Mouse (Mus musculus) Patski (cell line): ENCODE measurements around the gene Ccser1. TPM values are rescaled to one million over a fixed set of nuclear protein-coding genes. Genes with fewer than 3 reads are reported as not detected.
A peak's percentile ranks its signal among the peaks of the same experiment; 100 is the strongest.

Experiments used
- ATAC-seq: fragments of 100-300 bp; one replicate; pipeline ENCODE4 v1.8.0; 2021
- CTCF ChIA-PET: fragments of 350-600 bp; sonication (Branson Sonifier 250); formaldehyde crosslinking; loops from one replicate; lab custom pipeline; 2022; ENCODE audit warnings: inconsistent platforms; lab: Charles Lee
- POLR2A ChIA-PET: fragments of 350-600 bp; sonication (Branson Sonifier 250); formaldehyde crosslinking; loops from one replicate; lab custom pipeline; 2022; ENCODE audit warnings: antibody characterized with exemption, inconsistent platforms; lab: Charles Lee
- DNase-seq: peaks from one replicate; pipeline ENCODE4 v3.0.0-alpha.2; 2011; ENCODE audit warnings: low read depth, low spot score
- H3K27me3 ChIP-seq: fragments of 371-371 bp; one replicate; pipeline ENCODE4 v1.5.1; 2021
- CTCF ChIP-seq: fragments of 100-300 bp; IDR thresholded peaks from one replicate; pipeline ENCODE4 v1.5.1; 2021
- in situ Hi-C: fragments of 300-500 bp; cut with MboI; formaldehyde crosslinking; loops from 3 replicates; pipeline ENCODE4 v1.11.1; 2018; ENCODE audit warnings: low pct_unique_long_range_greater_than_20kb, mixed read lengths
- polyA plus RNA-seq: library from polyadenylated mRNA; unstranded; gene quantifications from one replicate; pipeline ENCODE4 v1.2.3, GENCODE M21; 2021

Ccser1 gene
- polyA plus RNA-seq, 1 experiment from 2014 or later, result 1.6 TPM

- POLR2A ChIA-PET, result no interaction called here
- peak; percentile 47 for ATAC-seq
- in situ Hi-C loops, result no loop called here
- CTCF ChIA-PET, result interaction anchor here (1.2 kb wide), 1 partner anchor 30 kb away, joined by 3 read pairs; no protein-coding TSS in a partner anchor
- DNase-seq, result no peak
- TF ChIP-seq CTCF, result no peak
- peaks cover 20% of the 10 kb centered on the region for H3K27me3 ChIP-seq
Observed at GRCm38 (mm10) chr6:61179641-61179948, 529 bp upstream of the Ccser1 start.

GRCm38 (mm10) chr6:61180756-61181191, 650 bp downstream of the Ccser1 start:
- CTCF ChIA-PET, result interaction anchor here (1.2 kb wide), 1 partner anchor 29 kb away, joined by 3 read pairs; no protein-coding TSS in a partner anchor
- TF ChIP-seq CTCF, result no peak
- peak; percentile 26 for ATAC-seq
- in situ Hi-C loops, result no loop called here
- peaks cover 17% of the 10 kb centered on the region for H3K27me3 ChIP-seq
- DNase-seq, result no peak
- POLR2A ChIA-PET, result no interaction called here

- DNase-seq (no peak), ATAC-seq (no peak)
- ChIA-PET POLR2A (no interaction called here), CTCF (no interaction called here)
- in situ Hi-C loops, result no loop called here
- no peak for TF ChIP-seq CTCF
- no peaks in the 10 kb centered on the region for H3K27me3 ChIP-seq
Observed at GRCm38 (mm10) chr6:61189029-61189428, 8.9 kb downstream of the Ccser1 start.

GRCm38 (mm10) chr6:61191597-61192386, 11.7 kb downstream of the Ccser1 start:
- H3K27me3 ChIP-seq, result no peaks in the 10 kb centered on the region
- no peak for ATAC-seq
- TF ChIP-seq CTCF, result no peak
- in situ Hi-C loops, result no loop called here
- ChIA-PET POLR2A (no interaction called here), CTCF (no interaction called here)
- DNase-seq, result no peak

- CTCF ChIA-PET, result no interaction called here
- POLR2A ChIA-PET, result no interaction called here
- ATAC-seq, result no peak
Observed at GRCm38 (mm10) chr6:61203344-61203743, 23.2 kb downstream of the Ccser1 start.

GRCm38 (mm10) chr6:61206042-61206441, 25.9 kb downstream of the Ccser1 start:
- ChIA-PET CTCF (no interaction called here), POLR2A (no interaction called here)
- in situ Hi-C loops, result no loop called here
- ATAC-seq (no peak), DNase-seq (no peak)
- no peak for TF ChIP-seq CTCF
- no peaks in the 10 kb centered on the region for H3K27me3 ChIP-seq

More at GRCm38 (mm10) chr6:61203344-61203743, 23.2 kb downstream of the Ccser1 start:
- no peak for TF ChIP-seq CTCF
- no peak for DNase-seq
- in situ Hi-C loops, result no loop called here
- H3K27me3 ChIP-seq, result no peaks in the 10 kb centered on the region

GRCm38 (mm10) chr6:61206619-61207018, 26.5 kb downstream of the Ccser1 start:
- no peak for DNase-seq
- in situ Hi-C loops, result no loop called here
- POLR2A ChIA-PET, result no interaction called here
- CTCF ChIA-PET, result interaction anchor here (1.0 kb wide), 1 partner anchor 24 kb away, joined by 3 read pairs; no protein-coding TSS in a partner anchor
- ATAC-seq, result no peak
- H3K27me3 ChIP-seq, result no peaks in the 10 kb centered on the region
- no peak for TF ChIP-seq CTCF

- in situ Hi-C loops, result no loop called here
- ChIA-PET CTCF (interaction anchor here (1.2 to 1.8 kb wide), 3 partner anchors 10 to 30 kb away, joined by 3 to 4 read pairs (median 4); partner anchors contain the start of gene Ccser1), POLR2A (no interaction called here)
- no peak for TF ChIP-seq CTCF
- ATAC-seq (peak; percentile 99), DNase-seq (peak; percentile 35)
- H3K27me3 ChIP-seq, result no peaks in the 10 kb centered on the region
Observed at GRCm38 (mm10) chr6:61210061-61210737, 30.1 kb downstream of the Ccser1 start.

GRCm38 (mm10) chr6:61215705-61216104, 35.6 kb downstream of the Ccser1 start:
- DNase-seq (no peak), ATAC-seq (no peak)
- in situ Hi-C loops, result no loop called here
- no peak for TF ChIP-seq CTCF
- H3K27me3 ChIP-seq, result no peaks in the 10 kb centered on the region
- POLR2A ChIA-PET, result no interaction called here
- CTCF ChIA-PET, result no interaction called here

- no peak for TF ChIP-seq CTCF
- no peaks in the 10 kb centered on the region for H3K27me3 ChIP-seq
- in situ Hi-C loops, result no loop called here
- ATAC-seq (no peak), DNase-seq (no peak)
- CTCF ChIA-PET, result no interaction called here
- POLR2A ChIA-PET, result no interaction called here
Observed at GRCm38 (mm10) chr6:61216514-61216913, 36.4 kb downstream of the Ccser1 start.

- in situ Hi-C loops, result no loop called here
- DNase-seq (no peak), ATAC-seq (no peak)
- CTCF ChIA-PET, result interaction anchor here (1.3 kb wide), 1 partner anchor 15 kb away, joined by 3 read pairs; no protein-coding TSS in a partner anchor
- H3K27me3 ChIP-seq, result no peaks in the 10 kb centered on the region
- POLR2A ChIA-PET, result interaction anchor here (0.7 kb wide), 1 partner anchor 23 kb away, joined by 3 read pairs; no protein-coding TSS in a partner anchor
- no peak for TF ChIP-seq CTCF
Observed at GRCm38 (mm10) chr6:61217717-61218116, 37.6 kb downstream of the Ccser1 start.
